Mouse (Mus musculus): ENCODE results near the gene Erich3. TPM values are rescaled to one million over a fixed set of nuclear protein-coding genes. Genes with fewer than 3 reads are reported as not detected.

Gene Erich3
- total and polyA plus RNA-seq, 2 experiments from 2014 or later: 0.08 TPM; not detected in 1

DNA sequence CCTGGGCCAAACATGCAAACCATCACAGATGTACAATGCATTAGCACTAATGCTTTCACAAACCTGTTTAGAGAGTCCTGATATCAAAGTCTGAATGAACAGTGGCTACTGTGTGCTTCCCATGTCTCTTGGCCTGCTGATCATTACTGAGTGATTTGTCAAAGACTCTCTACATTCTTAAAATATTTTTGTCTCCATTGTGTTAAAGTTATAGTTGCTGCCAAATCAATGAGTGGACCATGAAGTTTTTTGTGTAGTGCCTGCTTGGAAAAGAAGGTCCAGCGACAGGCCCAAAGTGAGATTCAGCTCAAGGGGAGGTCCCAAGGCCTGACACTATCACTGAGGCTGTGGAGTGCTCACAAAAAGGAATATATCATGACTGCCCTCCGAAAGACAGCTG, 108.0 kb downstream of the Erich3 start:
- H3K36me3 ChIP-seq (replicated peaks; ENCODE audit: control insufficient read depth, insufficient read depth, low read length): no peaks in the 10 kb centered on the region
- no peaks in the 10 kb centered on the region for H3K4me1 ChIP-seq (ENCODE audit: control insufficient read depth, insufficient read depth)
- H3K4me3 ChIP-seq (ENCODE audit: low read depth, low read length): no peak overlapping the region
- WGBS: 82% methylated on average over 2 of the region's 2 CpGs
- H3K27me3 ChIP-seq (ENCODE audit: control insufficient read depth, insufficient read depth, low read length): no peaks in the 10 kb centered on the region
- no peak overlapping the region for H3K4me2 ChIP-seq (ENCODE audit: low read depth, low read length)
- DNase-seq (ENCODE audit: low spot score) (no peak), ATAC-seq (ENCODE audit: insufficient read depth, low read depth) (no peak)
- H3K9ac ChIP-seq (replicated peaks; ENCODE audit: low read depth, low read length): no peak overlapping the region
- no peaks in the 10 kb centered on the region for H3K9me3 ChIP-seq (replicated peaks; ENCODE audit: control insufficient read depth, low read length)
- no peak overlapping the region for H3K27ac ChIP-seq (ENCODE audit: low read depth)
- TF ChIP-seq CTCF (IDR thresholded peaks at IDR 0.05; ENCODE audit: low read depth): no peak
- TF ChIP-seq EP300 (IDR thresholded peaks at IDR 0.05; ENCODE audit: low read depth): no peak

DNA sequence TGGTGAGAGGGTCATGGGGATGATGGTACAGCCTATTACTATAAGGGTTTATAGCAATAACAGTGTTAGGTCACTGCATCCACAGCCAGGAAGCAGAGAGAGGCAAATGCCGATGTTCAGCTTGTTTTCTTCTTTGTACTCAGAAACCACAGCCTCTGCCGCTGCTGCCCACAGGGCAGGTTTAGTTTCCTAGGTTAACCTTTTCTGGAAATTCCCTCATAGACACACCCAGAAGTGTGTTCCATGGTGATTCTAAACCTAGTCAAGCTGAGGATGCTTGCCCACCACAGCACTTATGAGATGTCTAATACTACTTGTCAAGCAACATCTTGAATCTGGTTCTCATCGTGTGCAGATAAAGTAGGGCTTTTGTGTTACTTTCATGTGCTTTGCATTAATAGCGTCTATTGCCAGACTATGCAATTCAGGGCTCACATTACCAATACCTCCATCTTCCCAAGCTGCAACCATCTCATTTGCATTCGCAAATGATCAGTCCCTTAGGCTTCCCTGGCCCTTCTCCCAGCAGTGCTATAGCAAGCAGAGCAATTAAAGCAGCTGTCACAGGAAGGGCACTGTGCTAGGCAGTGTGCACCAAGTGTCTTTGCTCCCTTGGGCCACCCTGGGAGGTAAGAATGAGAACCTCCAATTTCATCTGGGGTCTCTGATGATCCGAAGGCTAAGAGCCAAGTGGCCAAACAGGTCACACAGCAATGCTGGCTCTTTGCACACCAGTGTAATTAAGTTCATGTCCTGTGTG, 115.4 kb downstream of the Erich3 start:
- WGBS: 80% methylated on average over 6 of the region's 6 CpGs
- TF ChIP-seq CTCF (IDR thresholded peaks at IDR 0.05; ENCODE audit: low read depth) (no peak), EP300 (IDR thresholded peaks at IDR 0.05; ENCODE audit: low read depth) (no peak)
- Histone ChIP-seq H3K9me3 (replicated peaks; ENCODE audit: control insufficient read depth, low read length) (no peaks in the 10 kb centered on the region), H3K27ac (ENCODE audit: low read depth) (no peak overlapping the region), H3K9ac (replicated peaks; ENCODE audit: low read depth, low read length) (no peak overlapping the region), H3K4me1 (ENCODE audit: control insufficient read depth, insufficient read depth) (no peaks in the 10 kb centered on the region), H3K4me2 (ENCODE audit: low read depth, low read length) (no peak overlapping the region), H3K36me3 (replicated peaks; ENCODE audit: control insufficient read depth, insufficient read depth, low read length) (peaks cover 4% of the 10 kb centered on the region), H3K27me3 (ENCODE audit: control insufficient read depth, insufficient read depth, low read length) (no peaks in the 10 kb centered on the region), H3K4me3 (ENCODE audit: low read depth, low read length) (no peak overlapping the region)
- DNase-seq (ENCODE audit: low spot score) (no peak), ATAC-seq (ENCODE audit: insufficient read depth, low read depth) (no peak)

DNA sequence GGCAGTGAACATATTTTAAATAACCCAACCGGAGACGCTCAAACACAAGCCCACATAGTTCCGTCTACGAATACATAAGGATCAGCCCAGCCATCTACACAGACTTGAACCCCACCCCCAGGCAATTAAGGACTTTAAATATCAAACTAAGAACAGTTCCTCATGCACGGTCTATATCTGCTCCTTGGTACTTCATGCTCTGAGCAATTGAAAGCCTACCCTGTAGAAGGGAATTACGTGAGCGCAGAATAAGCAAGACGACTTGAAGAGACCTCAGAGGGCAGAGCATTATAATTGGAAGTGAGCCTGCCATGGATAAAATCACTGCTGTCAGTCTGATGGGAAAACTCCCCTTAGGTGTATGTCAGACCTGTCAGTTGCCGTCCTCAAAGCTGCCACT, 122.7 kb downstream of the Erich3 start:
- 89% methylated on average over 9 of the region's 9 CpGs for WGBS
- Histone ChIP-seq H3K4me1 (ENCODE audit: control insufficient read depth, insufficient read depth) (no peaks in the 10 kb centered on the region), H3K9me3 (replicated peaks; ENCODE audit: control insufficient read depth, low read length) (no peaks in the 10 kb centered on the region), H3K4me3 (ENCODE audit: low read depth, low read length) (no peak overlapping the region), H3K36me3 (replicated peaks; ENCODE audit: control insufficient read depth, insufficient read depth, low read length) (peaks cover 27% of the 10 kb centered on the region; the same call in 1 of the 2 replicates), H3K27ac (ENCODE audit: low read depth) (no peak overlapping the region), H3K9ac (replicated peaks; ENCODE audit: low read depth, low read length) (no peak overlapping the region), H3K4me2 (ENCODE audit: low read depth, low read length) (no peak overlapping the region), H3K27me3 (ENCODE audit: control insufficient read depth, insufficient read depth, low read length) (no peaks in the 10 kb centered on the region)
- DNase-seq (ENCODE audit: low spot score) (no peak), ATAC-seq (ENCODE audit: insufficient read depth, low read depth) (no peak)
- no peak for TF ChIP-seq EP300 (IDR thresholded peaks at IDR 0.05; ENCODE audit: low read depth)
- no peak for TF ChIP-seq CTCF (IDR thresholded peaks at IDR 0.05; ENCODE audit: low read depth)

DNA sequence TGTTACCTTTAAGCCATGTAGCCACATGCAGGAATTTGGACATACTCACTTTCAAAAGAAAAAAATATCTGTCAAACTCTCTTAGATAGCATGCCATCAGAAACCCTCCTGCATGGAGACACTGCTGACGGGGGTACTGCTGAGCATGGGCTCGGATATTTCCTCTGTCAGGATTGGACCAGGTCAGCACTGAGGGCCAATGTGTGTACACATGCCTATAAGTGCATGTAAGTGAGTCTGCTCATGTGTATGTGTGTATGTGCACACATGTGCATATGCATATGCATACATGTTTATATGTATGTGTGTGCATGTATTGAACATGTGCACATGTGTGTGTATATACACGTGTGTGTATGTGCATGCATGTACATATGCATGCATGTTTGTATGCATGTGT, 124.0 kb downstream of the Erich3 start:
- H3K9me3 ChIP-seq (replicated peaks; ENCODE audit: control insufficient read depth, low read length): no peaks in the 10 kb centered on the region
- ATAC-seq (ENCODE audit: insufficient read depth, low read depth): no peak
- 76% methylated on average over 3 of the region's 3 CpGs for WGBS

DNA sequence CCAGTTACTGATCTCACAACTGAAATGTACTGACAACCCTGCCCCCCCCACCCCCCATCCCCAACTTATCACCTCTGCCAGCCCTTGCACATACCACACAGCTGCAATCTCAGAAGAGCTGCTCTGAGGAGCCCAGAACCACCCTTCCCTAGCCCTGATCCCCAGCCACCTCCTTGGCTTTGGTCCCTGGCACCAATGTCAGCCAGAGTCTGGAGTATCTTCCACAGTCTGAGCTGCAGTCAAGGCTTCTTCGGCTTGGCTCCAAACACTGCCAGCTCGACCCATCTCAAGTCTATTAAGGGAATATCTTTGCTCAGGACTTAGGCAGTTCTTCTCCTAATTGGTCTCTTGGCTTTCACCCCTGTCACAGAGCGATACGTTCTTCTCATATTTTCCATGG, 129.9 kb downstream of the Erich3 start:
- H3K4me1 ChIP-seq (ENCODE audit: control insufficient read depth, insufficient read depth): no peaks in the 10 kb centered on the region
- H3K27ac ChIP-seq (ENCODE audit: low read depth): no peak overlapping the region
- H3K27me3 ChIP-seq (ENCODE audit: control insufficient read depth, insufficient read depth, low read length): no peaks in the 10 kb centered on the region
- H3K9me3 ChIP-seq (replicated peaks; ENCODE audit: control insufficient read depth, low read length): no peaks in the 10 kb centered on the region
- no peak overlapping the region for H3K4me3 ChIP-seq (ENCODE audit: low read depth, low read length)
- 0 out of 2 replicates have a peak, but pooled peaks cover 9% of the 10 kb centered on the region for H3K36me3 ChIP-seq (replicated peaks; ENCODE audit: control insufficient read depth, insufficient read depth, low read length)
- TF ChIP-seq CTCF (IDR thresholded peaks at IDR 0.05; ENCODE audit: low read depth): no peak
- TF ChIP-seq EP300 (IDR thresholded peaks at IDR 0.05; ENCODE audit: low read depth): no peak
- H3K9ac ChIP-seq (replicated peaks; ENCODE audit: low read depth, low read length): no peak overlapping the region
- DNase-seq (ENCODE audit: low spot score) (no peak), ATAC-seq (ENCODE audit: insufficient read depth, low read depth) (no peak)
- 82% methylated on average over 4 of the region's 4 CpGs for WGBS
- no peak overlapping the region for H3K4me2 ChIP-seq (ENCODE audit: low read depth, low read length)

More for the DNA sequence above, 124.0 kb downstream of the Erich3 start:
- no peak for TF ChIP-seq CTCF (IDR thresholded peaks at IDR 0.05; ENCODE audit: low read depth)
- TF ChIP-seq EP300 (IDR thresholded peaks at IDR 0.05; ENCODE audit: low read depth): no peak
- H3K9ac ChIP-seq (replicated peaks; ENCODE audit: low read depth, low read length): no peak overlapping the region
- H3K27ac ChIP-seq (ENCODE audit: low read depth): no peak overlapping the region
- peaks cover 27% of the 10 kb centered on the region; the same call in 1 of the 2 replicates for H3K36me3 ChIP-seq (replicated peaks; ENCODE audit: control insufficient read depth, insufficient read depth, low read length)
- H3K4me2 ChIP-seq (ENCODE audit: low read depth, low read length): no peak overlapping the region
- no peaks in the 10 kb centered on the region for H3K4me1 ChIP-seq (ENCODE audit: control insufficient read depth, insufficient read depth)
- no peak for DNase-seq (ENCODE audit: low spot score)
- H3K4me3 ChIP-seq (ENCODE audit: low read depth, low read length): no peak overlapping the region
- no peaks in the 10 kb centered on the region for H3K27me3 ChIP-seq (ENCODE audit: control insufficient read depth, insufficient read depth, low read length)

DNA sequence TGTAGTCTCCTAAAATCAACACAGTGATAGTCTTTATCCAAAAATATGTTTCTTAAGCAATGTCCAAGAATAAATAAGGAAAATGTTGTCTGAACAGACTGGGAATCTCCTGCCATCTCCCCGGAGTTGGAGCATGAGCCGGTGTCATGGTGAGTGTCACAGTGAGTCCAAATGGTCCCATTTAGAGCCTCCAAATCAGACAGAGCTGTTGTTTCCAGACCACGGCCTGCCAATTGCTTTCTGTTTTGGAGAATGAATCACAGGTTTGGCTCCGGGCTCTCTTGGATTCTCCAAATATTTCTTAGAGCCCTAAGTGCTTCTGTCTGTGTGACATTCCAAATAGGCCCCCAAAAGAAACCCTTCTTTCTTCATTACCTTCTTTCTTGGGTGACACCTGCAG, 135.1 kb downstream of the Erich3 start:
- H3K36me3 ChIP-seq (replicated peaks; ENCODE audit: control insufficient read depth, insufficient read depth, low read length): 0 out of 2 replicates have a peak, but pooled peaks cover under 1% of the 10 kb centered on the region
- no peaks in the 10 kb centered on the region for H3K27me3 ChIP-seq (ENCODE audit: control insufficient read depth, insufficient read depth, low read length)
- TF ChIP-seq CTCF (IDR thresholded peaks at IDR 0.05; ENCODE audit: low read depth) (no peak), EP300 (IDR thresholded peaks at IDR 0.05; ENCODE audit: low read depth) (no peak)
- no peak overlapping the region for H3K9ac ChIP-seq (replicated peaks; ENCODE audit: low read depth, low read length)
- H3K27ac ChIP-seq (ENCODE audit: low read depth): no peak overlapping the region
- H3K4me3 ChIP-seq (ENCODE audit: low read depth, low read length): no peak overlapping the region
- DNase-seq (ENCODE audit: low spot score): no peak
- WGBS: 70% methylated on average over 4 of the region's 4 CpGs
- H3K9me3 ChIP-seq (replicated peaks; ENCODE audit: control insufficient read depth, low read length): no peaks in the 10 kb centered on the region
- H3K4me1 ChIP-seq (ENCODE audit: control insufficient read depth, insufficient read depth): no peaks in the 10 kb centered on the region
- no peak overlapping the region for H3K4me2 ChIP-seq (ENCODE audit: low read depth, low read length)
- ATAC-seq (ENCODE audit: insufficient read depth, low read depth): no peak

All from heart, postnatal 0 days (tissue).